Mouse (Mus musculus) liver, embryonic 11.5 days (tissue): ENCODE results near the gene Gpr83. TPM values are rescaled to one million over a fixed set of nuclear protein-coding genes. Genes with fewer than 3 reads are reported as not detected.
"Not testable (repeated sequence)": the region's sequence is repeated elsewhere in the genome, so short reads cannot be mapped to it uniquely, and the experiment has no call there.

Experiments
- ATAC-seq: fragments of 200-750 bp; cut with Nextera tagmentation; replicated peaks from 2 replicates; pipeline ENCODE4 v1.8.0; 2017; ENCODE audit warnings: moderate number of reproducible peaks, mild to moderate bottlenecking, moderate TSS enrichment, moderate library complexity; ENCODE audit not compliant: low FRiP score
- DNase-seq: peaks from one replicate; pipeline ENCODE4 v3.0.0-alpha.2; 2017; ENCODE audit warnings: low spot score
- H3K27ac ChIP-seq: fragments of 300-500 bp; sonication (generic); 2 replicates; pipeline ENCODE4 v1.5.1; 2014; ENCODE audit warnings: mild to moderate bottlenecking, low read depth, low read length, control low read depth
- H3K27me3 ChIP-seq: fragments of 300-500 bp; sonication (generic); replicated peaks from 2 replicates; pipeline ENCODE4 v1.6.1; 2014; ENCODE audit warnings: low read length, mixed read lengths; ENCODE audit not compliant: control insufficient read depth, insufficient read depth
- H3K36me3 ChIP-seq: fragments of 300-500 bp; sonication (generic); 2 replicates; pipeline ENCODE4 v1.6.1; 2014; ENCODE audit warnings: mild to moderate bottlenecking, low read length, moderate library complexity, mixed read lengths; ENCODE audit not compliant: control insufficient read depth, insufficient read depth
- H3K4me1 ChIP-seq: fragments of 300-500 bp; sonication (generic); replicated peaks from 2 replicates; pipeline ENCODE4 v1.6.1; 2014; ENCODE audit warnings: low read length, mixed read lengths; ENCODE audit not compliant: control insufficient read depth, insufficient read depth
- H3K4me2 ChIP-seq: fragments of 300-500 bp; sonication (generic); 2 replicates; pipeline ENCODE4 v1.6.1; 2014; ENCODE audit warnings: mild to moderate bottlenecking, control low read depth, moderate library complexity
- H3K4me3 ChIP-seq: fragments of 300-500 bp; sonication (generic); 2 replicates; pipeline ENCODE4 v1.5.1; 2014; ENCODE audit warnings: low read depth, low read length, control low read depth
- H3K9ac ChIP-seq: fragments of 300-500 bp; sonication (generic); 2 replicates; pipeline ENCODE4 v1.6.1; 2014; ENCODE audit warnings: low read depth, low read length, control low read depth
- H3K9me3 ChIP-seq: fragments of 300-500 bp; sonication (generic); 2 replicates; pipeline ENCODE4 v1.6.1; 2016; ENCODE audit warnings: low read length, inconsistent platforms, mixed read lengths; ENCODE audit not compliant: control insufficient read depth
- whole genome bisulfite sequencing: fragments of 180-500 bp; shearing (Covaris S2); extraction: QIAGEN DNeasy Blood & Tissue Kit; methylation state at CpG from one replicate; pipeline ENCODE4 v1.1.7; 2014; 5-methylcytosine and 5-hydroxymethylcytosine counted together
- polyA plus RNA-seq: library from polyadenylated mRNA; unstranded; fragments of >200 nt; fragmentation: Nextera tagmentation; extraction: Ambion mirVana; gene quantifications from 2 replicates; pipeline ENCODE4 v1.2.1, GENCODE M21; 2014

Gpr83 gene
- polyA plus RNA-seq, 1 experiment from 2014 or later: not detected

- Histone ChIP-seq H3K36me3 (no peaks in the 10 kb centered on the region), H3K9me3 (no peaks in the 10 kb centered on the region), H3K27me3 (no peaks in the 10 kb centered on the region), H3K4me2 (no peak overlapping the region), H3K4me1 (no peaks in the 10 kb centered on the region), H3K9ac (no peak overlapping the region), H3K4me3 (no peak overlapping the region), H3K27ac (no peak overlapping the region)
- ATAC-seq (no peak), DNase-seq (no peak)
- 75% methylated on average over 5 of the region's 5 CpGs for WGBS
Measured at GRCm38 (mm10) chr9:14875743-14876507, 15.9 kb downstream of the Gpr83 start.

GRCm38 (mm10) chr9:14876566-14876965, 16.6 kb downstream of the Gpr83 start:
- H3K27me3 ChIP-seq, H3K9ac ChIP-seq, H3K4me1 ChIP-seq, H3K4me3 ChIP-seq, H3K27ac ChIP-seq, H3K36me3 ChIP-seq, H3K4me2 ChIP-seq, DNase-seq, H3K9me3 ChIP-seq, ATAC-seq: not testable (repeated sequence)
- 44% methylated on average over 8 of the region's 8 CpGs for WGBS

GRCm38 (mm10) chr9:14884641-14885040, 24.6 kb downstream of the Gpr83 start:
- H3K27me3 ChIP-seq: no peaks in the 10 kb centered on the region
- no peaks in the 10 kb centered on the region for H3K36me3 ChIP-seq
- no peak overlapping the region for H3K9ac ChIP-seq
- H3K27ac ChIP-seq: no peak overlapping the region
- H3K9me3 ChIP-seq: no peaks in the 10 kb centered on the region
- ATAC-seq (no peak), DNase-seq (no peak)
- no peaks in the 10 kb centered on the region for H3K4me1 ChIP-seq
- no peak overlapping the region for H3K4me2 ChIP-seq
- no peak overlapping the region for H3K4me3 ChIP-seq
- WGBS: 54% methylated on average over 4 of the region's 4 CpGs

DNA sequence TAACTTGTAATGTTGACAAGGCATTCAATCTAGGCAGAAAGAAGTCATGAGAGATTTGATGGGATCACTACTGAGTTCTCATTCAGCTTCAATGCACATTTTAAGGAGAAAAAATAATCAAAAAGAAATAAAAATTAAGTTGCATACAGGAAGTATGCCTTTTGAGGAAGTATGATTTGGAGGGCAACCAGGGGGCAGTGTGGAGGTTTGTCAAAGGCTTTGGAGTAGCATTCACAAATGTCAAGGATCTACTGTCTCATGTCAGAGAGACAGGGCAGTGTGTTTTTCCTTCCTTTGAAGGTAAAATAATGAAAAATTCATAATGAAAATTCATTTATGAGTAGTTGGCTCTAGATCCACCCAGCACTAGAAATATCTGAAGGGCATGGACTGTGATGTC, 25.1 kb downstream of the Gpr83 start:
- DNase-seq (no peak), ATAC-seq (no peak)
- H3K36me3 ChIP-seq: no peaks in the 10 kb centered on the region

DNA sequence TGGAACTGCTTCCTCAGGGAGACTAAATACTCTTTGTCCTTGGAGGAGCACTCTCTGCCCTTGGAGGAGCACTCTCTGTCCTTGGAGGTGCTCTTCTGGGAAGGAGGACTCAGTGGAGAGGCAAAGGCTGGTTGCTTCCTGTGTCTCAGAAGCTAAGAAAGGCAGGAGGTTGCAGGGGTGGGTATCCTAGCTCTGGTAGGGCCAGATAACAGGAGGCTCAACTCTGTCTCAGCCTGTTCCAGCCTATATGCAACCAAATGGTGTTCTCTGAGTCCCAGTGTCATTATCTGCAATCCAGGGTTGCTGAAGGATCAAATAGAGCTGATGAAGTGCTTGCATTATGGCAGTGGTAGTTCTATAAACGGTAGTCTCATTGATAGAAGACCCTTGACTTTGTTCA, 25.9 kb downstream of the Gpr83 start:
- H3K36me3 ChIP-seq: no peaks in the 10 kb centered on the region
- DNase-seq: no peak
- H3K27ac ChIP-seq: no peak overlapping the region
- 63% methylated on average over 1 of the region's 1 CpGs for WGBS
- ATAC-seq: peak; percentile 91
- H3K27me3 ChIP-seq: no peaks in the 10 kb centered on the region
- no peak overlapping the region for H3K4me2 ChIP-seq
- no peak overlapping the region for H3K4me3 ChIP-seq
- no peaks in the 10 kb centered on the region for H3K9me3 ChIP-seq
- no peaks in the 10 kb centered on the region for H3K4me1 ChIP-seq
- no peak overlapping the region for H3K9ac ChIP-seq

More for the DNA sequence above, 25.1 kb downstream of the Gpr83 start:
- Histone ChIP-seq H3K4me2 (no peak overlapping the region), H3K4me1 (no peaks in the 10 kb centered on the region), H3K27ac (no peak overlapping the region), H3K27me3 (no peaks in the 10 kb centered on the region), H3K9me3 (no peaks in the 10 kb centered on the region), H3K9ac (no peak overlapping the region), H3K4me3 (no peak overlapping the region)

- DNase-seq: no peak
- no peak overlapping the region for H3K27ac ChIP-seq
- no peak overlapping the region for H3K4me3 ChIP-seq
- H3K36me3 ChIP-seq: no peaks in the 10 kb centered on the region
- no peak for ATAC-seq
- H3K4me2 ChIP-seq: no peak overlapping the region
- no peak overlapping the region for H3K9ac ChIP-seq
- H3K4me1 ChIP-seq: no peaks in the 10 kb centered on the region
- H3K9me3 ChIP-seq: no peaks in the 10 kb centered on the region
- no peaks in the 10 kb centered on the region for H3K27me3 ChIP-seq
- 80% methylated on average over 6 of the region's 6 CpGs for WGBS
Measured at GRCm38 (mm10) chr9:14887787-14888382, 27.9 kb downstream of the Gpr83 start.

DNA sequence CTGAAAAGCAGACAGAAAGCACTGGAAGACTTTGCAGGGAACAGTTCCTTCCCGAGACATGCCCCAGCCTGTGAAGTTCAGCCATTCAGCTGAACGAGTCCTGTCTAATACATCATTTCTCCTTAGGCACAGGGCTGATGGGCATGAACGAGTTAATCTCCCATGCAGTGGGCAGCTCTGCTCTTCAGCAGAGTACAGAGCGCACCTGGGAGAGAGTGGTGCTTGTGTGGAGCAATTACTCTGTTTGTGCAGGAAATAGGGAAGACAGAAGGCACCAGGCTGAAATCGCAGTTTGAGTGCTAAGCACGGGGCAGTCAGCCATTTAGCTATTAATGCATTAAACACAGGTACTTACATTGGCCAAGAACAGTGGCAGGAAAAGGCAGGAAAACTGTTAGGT, 28.7 kb downstream of the Gpr83 start:
- Histone ChIP-seq H3K9me3 (no peaks in the 10 kb centered on the region), H3K36me3 (no peaks in the 10 kb centered on the region), H3K27ac (no peak overlapping the region), H3K27me3 (no peaks in the 10 kb centered on the region), H3K4me2 (no peak overlapping the region), H3K9ac (no peak overlapping the region), H3K4me1 (peaks cover 2% of the 10 kb centered on the region; the same call in 1 of the 2 replicates), H3K4me3 (no peak overlapping the region)
- 72% methylated on average over 6 of the region's 6 CpGs for WGBS
- no peak for ATAC-seq
- no peak for DNase-seq

DNA sequence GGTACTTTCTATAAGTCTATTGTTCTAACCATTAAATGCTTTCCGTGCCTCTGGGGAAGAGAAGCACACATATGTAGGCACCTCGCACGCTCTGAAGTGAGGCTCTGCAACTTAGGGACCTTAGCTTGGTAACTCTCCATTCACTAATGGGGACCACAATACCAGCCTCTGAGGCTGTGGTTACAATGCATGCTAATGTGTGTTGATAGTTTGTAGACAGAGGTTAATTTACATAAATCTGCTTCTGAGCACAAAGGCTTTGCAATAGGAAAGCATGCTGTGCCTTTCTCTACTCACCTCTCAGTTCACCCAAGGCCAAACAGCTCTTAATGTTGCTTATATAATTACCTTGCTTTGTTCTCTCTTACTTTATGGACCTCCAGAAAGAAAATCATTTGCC, 30.7 kb downstream of the Gpr83 start:
- no peak overlapping the region for H3K27ac ChIP-seq

GRCm38 (mm10) chr9:14891891-14892290, 31.9 kb downstream of the Gpr83 start:
- no peaks in the 10 kb centered on the region for H3K9me3 ChIP-seq
- ATAC-seq (no peak), DNase-seq (no peak)
- no peak overlapping the region for H3K4me2 ChIP-seq
- no peak overlapping the region for H3K4me3 ChIP-seq
- H3K27ac ChIP-seq: no peak overlapping the region
- WGBS: 83% methylated on average over 5 of the region's 5 CpGs
- peaks cover 2% of the 10 kb centered on the region; the same call in 1 of the 2 replicates for H3K4me1 ChIP-seq
- no peaks in the 10 kb centered on the region for H3K36me3 ChIP-seq
- H3K27me3 ChIP-seq: no peaks in the 10 kb centered on the region
- H3K9ac ChIP-seq: no peak overlapping the region

More for the DNA sequence above, 30.7 kb downstream of the Gpr83 start:
- H3K9ac ChIP-seq: no peak overlapping the region
- no peaks in the 10 kb centered on the region for H3K27me3 ChIP-seq
- no peaks in the 10 kb centered on the region for H3K36me3 ChIP-seq
- H3K4me2 ChIP-seq: no peak overlapping the region
- no peak overlapping the region for H3K4me3 ChIP-seq
- WGBS: 84% methylated on average over 3 of the region's 3 CpGs
- peaks cover 2% of the 10 kb centered on the region; the same call in 1 of the 2 replicates for H3K4me1 ChIP-seq
- H3K9me3 ChIP-seq: no peaks in the 10 kb centered on the region
- ATAC-seq (no peak), DNase-seq (no peak)
